Mouse (Mus musculus) kidney, adult 11 months (tissue): ENCODE results near the gene Art2b.
"Not testable (repeated sequence)": the region's sequence is repeated elsewhere in the genome, so short reads cannot be mapped to it uniquely, and the experiment has no call there.

Source experiments
- DNase-seq: peaks from one replicate; pipeline ENCODE4 v3.0.0; 2022

The Art2b gene

DNA sequence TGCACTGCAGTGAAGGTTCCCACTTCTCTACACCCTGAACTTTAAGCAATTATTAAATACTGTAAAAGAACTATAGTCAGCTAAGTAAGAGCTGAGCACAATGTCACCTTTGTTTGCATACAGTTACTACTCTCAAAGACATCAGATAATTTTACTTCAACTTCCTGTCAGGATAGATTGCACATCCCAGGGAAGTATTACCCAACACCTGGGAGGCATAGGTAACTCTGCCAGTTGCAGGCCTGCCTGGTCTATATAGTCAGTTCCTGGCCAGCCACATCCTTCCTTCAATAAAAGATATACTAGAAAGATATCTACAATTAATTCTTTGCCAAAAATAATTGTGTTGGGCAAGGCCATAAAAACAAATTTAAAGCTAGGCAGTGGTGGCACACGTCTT, 28.0 kb downstream of the Art2b start:
- no peak for DNase-seq

DNA sequence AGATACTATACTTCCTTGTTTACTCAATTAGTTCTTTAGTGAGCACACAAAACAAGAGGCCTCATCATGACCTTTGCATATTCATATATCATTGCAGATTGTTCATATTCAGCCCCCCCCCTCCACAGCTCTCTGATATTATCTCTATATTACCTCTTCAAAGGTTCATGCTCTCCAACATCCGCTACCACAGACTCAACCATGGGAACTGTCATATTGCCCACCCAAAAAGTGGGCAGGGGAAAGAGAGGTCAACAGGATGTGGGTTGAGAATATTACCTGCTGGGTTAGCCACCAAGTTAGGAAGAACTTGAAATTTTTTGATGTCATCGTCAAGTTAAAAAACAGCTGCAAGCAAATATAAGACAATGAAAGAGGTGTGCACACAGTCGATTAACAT, 29.9 kb downstream of the Art2b start:
- not testable (repeated sequence) for DNase-seq

DNA sequence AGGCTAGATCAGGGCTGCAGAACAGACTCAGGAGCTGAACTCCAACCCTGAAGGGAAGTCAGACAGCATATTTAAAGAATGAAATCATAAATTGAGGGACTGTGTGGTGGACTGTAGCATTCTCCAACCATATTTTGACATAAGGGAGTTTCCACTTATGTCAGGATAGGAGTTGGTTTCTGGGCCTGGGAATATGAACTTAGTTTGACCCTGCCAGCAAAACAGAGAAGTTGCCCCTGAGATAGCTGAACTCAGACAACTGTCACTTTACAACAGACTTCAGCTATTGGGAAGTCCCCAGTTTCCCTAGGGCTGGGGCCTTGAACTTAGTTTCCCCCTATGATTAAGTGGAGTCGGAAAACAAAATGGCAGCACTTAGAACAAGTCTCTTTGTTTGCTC, 33.9 kb downstream of the Art2b start:
- no peak for DNase-seq

DNA sequence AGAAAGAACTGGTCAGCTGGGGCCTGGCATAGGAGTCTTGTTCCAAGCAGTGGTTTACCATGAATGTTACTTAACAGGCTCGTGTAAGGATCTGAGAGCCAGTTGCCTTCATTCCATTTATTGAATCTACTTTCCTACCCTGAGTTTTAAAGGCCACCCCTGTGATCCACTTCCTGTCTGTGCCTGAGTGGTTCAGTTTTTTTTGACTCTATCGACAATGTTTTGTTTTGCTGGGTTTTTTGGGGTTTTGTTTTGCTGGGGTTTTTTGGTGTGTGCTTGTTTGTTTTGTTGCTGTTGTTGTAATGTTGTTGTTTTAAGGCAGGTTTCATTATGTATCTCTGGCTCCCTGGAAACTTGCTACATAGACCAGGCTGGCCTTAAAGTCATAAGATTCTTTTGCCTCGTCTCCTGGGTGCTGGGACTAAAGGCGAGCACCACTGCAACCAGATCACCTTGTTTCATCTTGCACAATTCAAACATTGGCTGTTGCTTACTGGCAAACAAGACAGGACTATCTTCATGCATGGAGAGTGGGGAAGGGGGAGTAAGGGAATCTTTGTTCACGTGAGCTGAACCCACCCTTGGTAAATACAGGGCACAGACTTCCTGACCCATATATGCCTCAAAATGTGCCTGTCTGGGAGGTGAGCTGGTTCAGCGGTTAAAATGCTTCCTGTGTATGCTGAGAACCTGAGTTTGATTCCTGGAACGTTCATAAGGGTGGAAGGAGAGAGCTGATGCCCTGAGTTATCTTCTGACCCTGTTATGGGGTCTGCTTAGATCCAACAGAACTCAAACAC, 34.5 kb downstream of the Art2b start:
- no peak for DNase-seq

DNA sequence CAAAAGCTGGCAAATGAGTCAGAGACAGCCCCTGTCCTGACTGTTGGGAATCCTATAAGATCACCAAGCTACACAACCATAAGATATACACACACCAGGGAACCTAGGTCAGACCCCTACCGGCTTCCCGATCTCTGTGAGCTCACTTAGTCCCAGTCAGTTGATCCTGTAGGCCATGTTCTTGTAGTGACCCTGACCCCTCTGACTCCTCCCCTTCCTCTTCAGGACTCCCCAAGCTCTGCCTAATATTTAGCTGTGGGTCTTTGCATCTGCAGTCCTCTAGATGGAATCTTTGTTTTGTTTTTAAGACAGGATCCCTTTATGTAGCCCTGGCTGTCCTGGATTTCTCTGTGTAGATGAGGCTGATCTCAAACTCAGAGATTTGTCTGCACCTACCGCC, 36.1 kb downstream of the Art2b start:
- DNase-seq, result no peak

DNA sequence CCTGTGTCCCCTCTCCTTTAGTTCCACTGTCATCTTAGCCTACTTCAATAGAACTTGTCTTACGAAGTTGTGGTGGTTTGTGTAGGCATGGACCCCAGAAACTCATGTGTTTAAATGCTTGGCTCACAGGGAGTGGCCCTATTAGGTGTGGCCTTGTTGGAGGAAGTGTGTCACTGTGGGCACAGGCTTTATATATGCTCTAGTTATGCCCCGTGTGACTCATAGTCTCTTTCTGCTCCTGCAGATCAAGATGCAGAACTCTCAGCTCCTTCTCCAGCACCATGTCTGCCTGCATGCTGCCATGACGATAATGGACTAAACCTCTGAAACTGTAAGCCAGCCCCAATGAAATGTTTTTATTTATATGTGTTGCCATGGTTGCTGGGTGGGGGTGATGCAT, 37.7 kb downstream of the Art2b start:
- no peak for DNase-seq

DNA sequence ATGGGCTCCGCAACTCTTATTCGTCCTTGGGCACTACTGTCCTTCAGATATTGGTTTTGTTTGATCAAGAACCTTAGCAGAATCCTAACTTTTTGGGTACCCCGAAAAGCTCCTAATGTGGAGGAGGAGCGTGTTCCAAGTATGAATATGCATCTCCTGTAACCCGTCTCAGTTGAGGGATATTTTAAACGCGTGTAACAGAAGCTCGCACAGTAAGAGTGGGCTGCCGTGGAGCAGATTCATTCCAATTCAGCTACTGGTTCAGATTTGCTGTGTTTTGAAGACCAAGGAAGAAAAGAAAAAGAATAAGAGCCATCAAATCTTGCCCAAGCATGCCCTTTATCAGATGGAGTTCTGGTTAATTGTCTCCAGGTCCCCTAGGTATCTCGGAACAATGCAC, 43.7 kb downstream of the Art2b start:
- DNase-seq, result no peak

DNA sequence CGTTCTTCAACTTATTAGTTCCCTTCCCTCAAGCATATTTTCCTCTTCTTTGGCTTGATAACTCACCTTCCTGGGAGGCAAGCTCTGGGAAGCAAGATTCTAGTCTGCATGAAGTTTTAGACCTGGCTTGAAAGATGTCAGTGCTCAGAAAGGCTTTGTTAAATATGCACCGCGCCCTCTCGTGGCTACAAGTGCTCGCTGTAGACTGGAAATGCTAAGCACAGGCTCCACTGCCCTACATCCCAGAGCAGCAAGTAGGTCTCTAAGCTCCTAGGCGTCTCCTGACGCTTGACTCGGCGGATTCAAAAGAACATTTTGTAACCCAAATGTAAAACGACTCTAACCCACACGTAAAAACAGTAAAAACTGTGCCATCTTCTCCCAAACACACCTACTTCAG, 44.3 kb downstream of the Art2b start:
- peak; percentile 59 for DNase-seq

DNA sequence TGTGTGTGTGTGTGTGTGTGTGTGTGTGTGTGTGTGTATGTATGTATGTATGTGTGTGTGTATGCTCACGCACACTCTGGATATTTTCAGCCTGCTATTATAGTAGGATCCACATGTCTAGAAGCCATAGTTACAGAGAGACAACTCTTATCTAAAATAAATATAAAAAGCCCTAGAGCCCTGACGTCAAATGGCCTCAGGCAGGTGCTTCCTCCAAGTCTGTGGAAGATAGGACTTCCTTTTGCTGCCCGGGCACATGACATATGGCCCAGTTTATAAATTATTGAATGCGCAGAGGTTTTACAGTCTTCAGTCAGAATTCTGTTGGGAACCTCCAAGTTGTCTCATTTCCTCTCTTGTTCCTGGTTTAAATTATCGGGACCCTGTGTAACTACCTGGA, 44.7 kb downstream of the Art2b start:
- DNase-seq, result no peak

DNA sequence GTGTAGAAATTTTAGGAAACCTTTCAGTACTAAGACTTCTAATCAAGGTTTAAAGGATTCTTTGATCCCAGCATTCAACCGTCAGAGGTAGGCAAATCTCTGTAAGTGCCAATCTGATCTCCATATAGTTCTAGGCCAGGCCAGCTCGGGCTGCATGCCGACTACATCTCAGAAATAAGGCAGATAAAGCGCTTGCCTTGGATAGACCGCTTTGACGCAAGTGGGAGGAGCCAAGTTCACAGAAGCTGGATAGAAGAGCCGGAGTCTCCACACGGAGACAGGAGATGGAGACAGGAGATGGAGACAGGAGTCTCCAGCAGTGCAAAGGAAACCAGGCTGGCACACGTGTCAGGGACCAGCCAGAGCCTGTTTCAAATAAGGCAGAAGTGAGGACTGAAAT, 45.6 kb downstream of the Art2b start:
- no peak for DNase-seq

DNA sequence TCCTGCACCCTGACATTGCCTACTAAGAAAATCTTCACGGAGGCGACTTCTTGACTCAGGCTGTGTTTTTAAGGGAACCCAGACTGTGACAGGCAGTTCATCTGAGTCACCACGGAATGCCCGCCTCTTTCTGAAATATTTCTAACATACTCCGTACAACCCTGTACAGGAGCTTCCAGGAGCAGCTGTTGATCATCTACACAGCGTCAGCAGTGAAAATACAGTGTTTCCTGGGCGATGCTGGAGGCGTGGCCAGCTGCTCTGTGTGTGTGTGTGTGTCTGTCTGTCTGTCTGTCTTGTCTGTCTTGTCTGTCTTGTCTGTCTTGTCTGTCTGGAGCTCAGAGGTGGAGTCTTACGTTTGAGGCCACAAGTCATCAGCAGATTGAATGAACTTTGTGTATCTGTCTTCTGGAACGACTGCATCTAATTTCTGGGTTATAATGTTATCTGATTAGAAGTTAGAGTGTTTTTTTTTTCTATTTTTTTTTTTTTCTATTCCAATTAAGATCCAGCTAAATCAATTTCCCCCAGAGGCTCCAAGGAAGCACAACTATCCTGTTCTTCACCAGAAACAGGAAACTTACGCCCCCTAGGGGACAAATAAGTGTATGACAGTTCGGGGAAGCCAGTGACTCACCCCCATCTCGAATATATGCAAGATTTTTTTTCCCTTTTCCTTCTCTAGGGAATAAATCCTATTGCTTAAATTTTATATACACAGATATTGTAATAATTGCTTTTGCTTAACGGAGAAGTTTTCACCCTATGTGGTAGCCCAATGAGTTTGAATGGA, 47.1 kb downstream of the Art2b start:
- no peak for DNase-seq

DNA sequence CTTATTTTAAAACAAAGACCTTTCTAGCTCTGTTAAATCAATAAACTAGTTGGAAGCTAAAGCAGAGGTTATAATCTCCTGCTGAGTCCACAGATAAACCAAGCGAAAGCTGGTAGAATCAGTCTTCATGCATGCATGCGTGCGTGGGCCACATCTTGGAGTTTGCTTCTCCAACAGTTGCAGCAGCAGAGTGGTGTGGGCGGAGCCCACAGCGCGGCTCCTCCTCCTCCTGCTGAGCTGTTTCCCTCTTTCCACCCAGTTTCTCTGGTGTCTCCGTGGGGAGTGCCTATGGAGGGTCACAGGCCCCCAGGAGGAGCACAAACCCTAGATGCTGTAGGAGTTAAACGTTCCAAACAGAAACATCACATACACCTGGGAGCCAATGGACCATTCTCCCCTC, 47.9 kb downstream of the Art2b start:
- no peak for DNase-seq

DNA sequence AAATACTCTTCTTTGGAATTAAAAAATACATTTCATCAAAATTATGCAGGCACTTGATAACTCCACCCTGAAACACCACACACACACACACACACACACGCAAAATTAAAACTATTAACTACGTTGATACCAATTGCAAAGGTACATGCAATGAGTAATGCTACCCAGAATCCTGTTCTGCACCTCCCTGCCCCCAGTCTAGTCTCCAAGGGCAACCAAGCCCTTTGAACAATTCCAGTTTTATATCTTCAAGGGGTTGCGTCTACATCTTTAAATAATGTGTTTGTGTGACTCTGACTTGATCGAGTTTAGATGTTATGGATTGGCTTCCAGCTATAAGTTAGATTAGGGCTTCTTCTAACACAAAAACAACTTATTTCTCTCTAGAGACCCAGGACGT, 49.9 kb downstream of the Art2b start:
- DNase-seq, result no peak

DNA sequence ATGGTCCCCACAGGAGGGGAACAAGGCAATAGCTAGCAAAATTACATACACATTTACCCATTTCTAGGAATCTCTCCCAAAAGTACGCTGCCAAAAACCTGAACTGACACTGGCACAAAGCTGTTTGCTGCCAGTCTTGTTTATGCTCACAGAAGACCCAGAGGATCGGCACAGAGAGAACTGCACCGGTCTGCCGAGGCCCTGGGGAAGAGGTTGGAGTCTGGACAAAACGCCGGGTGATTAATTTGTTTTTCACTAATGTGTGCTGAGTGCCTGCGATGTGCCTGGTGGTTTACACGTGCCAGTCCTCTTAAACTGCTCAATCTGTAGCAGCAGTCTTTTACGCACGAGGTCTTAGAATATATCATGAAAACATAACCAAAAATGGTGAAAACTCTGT, 50.3 kb downstream of the Art2b start:
- DNase-seq, result no peak

DNA sequence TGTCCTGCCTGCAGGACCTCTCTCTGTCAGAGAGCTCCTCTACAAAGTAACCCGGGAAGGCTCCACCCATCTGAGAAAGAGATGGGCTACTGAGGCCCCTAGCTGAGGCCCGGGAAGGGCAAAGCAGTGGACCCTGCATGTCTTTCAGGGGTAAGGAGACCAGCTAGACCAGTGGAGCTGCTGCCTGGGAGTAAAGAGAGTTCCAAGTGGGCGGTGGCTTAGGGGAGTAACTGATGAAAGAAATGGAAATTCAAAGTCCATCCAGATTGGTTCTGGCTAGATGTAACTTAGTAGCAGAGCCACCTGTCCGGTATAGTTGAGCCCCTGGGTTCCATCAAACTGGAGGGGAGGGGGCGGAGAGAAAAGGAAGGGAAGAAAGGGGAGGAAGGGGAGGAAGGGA, 51.0 kb downstream of the Art2b start:
- DNase-seq, result no peak
